Mouse (Mus musculus): ENCODE results near the gene Gstt2.
A peak's percentile ranks its signal among the peaks of the same experiment; 100 is the strongest.

The Gstt2 gene

DNA sequence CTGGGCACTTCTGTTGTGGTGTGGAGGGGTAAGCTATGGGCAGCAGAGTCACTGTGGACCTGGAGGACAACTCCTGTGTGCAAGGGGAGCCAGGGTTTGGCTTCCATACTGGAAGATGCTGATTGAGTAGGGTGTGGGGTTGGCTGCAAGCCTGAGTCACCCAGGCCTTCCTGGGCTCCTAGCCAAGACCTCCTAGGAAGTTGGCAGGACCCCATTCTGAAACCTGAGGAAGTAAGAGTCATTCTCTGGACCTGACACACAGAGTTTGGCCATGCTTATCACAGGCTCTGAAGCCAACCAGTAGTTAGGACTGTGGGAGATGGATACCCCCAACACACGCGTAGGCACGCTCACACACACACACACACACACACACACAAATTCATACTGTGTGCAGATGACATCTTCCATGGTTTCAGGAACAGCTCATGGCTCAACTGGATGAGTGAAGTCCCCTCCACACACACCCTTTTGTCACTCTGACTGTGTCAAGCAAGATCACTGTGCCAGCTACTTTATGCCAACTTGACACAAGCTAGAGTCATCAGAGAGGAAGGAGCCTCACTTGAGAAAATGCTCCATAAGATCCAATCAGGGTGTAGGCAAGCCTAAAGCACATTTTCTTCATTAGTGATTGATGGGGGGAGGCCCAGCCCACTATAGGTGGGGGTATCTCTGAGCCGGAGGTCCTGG, 9.4 kb downstream of the Gstt2 start:
- DNase-seq (ENCODE audit: low spot score) = peak; percentile 81

DNA sequence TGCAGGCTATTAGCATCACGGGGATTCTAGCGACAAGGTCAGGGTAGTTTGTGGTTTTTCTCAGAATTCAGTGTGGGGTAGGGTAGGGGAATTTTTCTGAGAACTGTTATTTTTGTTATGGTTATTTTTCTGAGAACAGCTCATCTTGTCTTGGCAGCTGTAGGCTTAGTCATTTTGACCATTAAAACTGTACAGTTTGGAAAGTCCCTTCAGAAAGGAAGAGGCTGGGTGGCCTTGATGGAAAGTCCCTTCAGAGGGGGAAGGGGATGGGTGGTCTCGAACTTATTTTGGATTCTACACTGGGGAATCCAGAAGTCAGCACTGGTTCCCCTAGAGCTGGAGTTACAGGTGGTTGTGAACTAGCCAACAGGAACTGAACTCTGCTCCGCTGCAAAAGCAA, 12.7 kb downstream of the Gstt2 start:
- DNase-seq (ENCODE audit: low spot score) = no peak

DNA sequence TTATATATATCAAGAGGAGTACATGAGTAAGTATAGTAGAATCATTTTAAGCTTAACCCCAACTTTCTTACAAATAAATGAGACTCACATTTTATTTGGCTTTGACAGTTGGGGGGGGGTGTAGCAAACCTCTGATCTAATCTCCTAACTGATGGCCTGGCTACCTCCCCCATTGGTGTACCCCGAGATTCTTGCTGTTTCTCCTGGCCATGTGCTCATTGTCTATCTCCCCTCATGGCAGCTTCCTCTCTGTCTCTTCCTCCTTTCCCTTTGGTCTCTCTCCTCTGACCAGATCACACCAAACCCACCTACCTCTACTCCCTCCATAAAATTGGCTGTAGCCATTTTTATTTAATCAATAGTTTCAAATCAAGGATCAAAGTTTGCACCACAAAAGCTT, 13.4 kb downstream of the Gstt2 start:
- DNase-seq (ENCODE audit: low spot score) = no peak

DNA sequence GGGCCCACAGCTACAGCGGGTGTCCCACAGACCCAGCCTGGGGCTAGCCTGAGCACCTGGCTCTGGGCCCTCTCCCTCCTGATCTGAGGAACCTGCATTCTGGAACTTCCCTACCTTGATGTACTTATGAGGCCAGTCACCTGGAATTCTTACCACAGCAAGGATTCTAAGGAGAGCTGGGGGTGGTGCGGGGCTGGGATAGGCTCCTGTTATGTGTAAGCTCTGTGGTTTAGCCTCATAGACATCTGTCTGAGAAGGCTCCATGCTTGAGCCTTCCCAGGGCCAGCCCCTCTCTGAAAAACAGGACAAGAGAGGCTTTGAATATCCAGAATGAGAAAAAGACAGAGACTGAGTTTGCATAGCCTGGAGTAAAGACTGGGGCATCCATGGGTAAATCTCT, 14.8 kb downstream of the Gstt2 start, which contains the start of gene Gstt4:
Gene Gstt4, minus strand, starts transcription at position 101 of the 400 bp plus-strand sequence.
- DNase-seq (ENCODE audit: low spot score) = no peak

DNA sequence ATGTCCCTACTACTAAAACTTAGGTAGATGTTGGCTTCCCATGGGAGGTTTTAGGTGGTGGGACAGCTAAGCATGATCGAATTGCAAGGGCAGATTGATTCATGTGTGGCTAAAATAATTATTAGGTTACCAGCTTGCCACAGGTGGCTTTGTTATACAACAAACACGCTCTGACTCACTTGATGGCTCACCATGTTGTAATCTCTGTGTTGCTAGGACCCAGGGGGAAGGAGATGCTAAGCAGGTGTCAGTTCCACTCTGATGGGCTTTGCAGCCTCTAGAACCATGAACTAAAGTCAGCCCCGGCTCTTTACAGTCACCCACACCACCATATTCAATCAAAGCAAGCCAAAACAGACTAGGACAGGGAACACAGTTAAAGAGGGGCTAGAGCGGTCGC, 17.3 kb downstream of the Gstt2 start:
- no peak for DNase-seq (ENCODE audit: low spot score)

DNA sequence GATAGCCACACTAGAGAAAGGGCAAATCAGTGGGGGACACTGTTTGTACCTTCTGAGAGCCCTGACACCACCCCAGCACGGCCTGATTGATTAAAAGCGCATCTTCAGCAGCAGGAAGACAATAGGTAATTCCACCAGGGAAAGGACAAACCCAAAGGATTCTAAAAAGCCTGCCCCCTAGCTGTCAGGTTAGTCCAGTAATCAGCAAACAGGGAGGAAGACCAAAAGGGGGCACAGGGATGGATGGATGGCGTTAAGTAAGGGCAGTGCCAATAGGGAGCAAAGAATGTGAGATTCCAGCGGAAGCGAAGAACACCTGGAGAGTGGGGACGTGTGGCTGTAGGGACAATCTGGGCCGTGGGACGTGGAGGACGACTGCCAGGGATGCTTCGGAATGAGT, 18.6 kb downstream of the Gstt2 start:
- no peak for DNase-seq (ENCODE audit: low spot score)

DNA sequence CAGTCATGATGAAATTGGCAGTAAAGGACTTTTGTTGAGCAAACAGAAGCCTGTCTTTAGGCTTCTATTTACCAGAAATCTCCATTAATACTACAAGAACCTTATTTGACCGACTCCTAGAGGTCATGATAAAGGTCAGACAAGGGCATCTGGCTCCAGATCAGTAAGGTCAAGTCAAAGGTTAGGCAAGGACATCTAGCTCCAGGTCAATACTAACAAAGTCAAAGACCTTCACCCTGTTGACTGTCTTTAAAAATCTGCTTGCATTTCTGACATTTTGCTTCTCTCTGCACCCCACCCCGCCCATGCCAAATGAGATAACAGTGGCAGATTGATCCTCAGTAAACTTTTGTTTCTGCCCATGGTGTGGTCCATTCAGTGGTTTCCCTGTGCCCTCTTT, 33.0 kb downstream of the Gstt2 start:
- DNase-seq (ENCODE audit: low spot score) = no peak

DNA sequence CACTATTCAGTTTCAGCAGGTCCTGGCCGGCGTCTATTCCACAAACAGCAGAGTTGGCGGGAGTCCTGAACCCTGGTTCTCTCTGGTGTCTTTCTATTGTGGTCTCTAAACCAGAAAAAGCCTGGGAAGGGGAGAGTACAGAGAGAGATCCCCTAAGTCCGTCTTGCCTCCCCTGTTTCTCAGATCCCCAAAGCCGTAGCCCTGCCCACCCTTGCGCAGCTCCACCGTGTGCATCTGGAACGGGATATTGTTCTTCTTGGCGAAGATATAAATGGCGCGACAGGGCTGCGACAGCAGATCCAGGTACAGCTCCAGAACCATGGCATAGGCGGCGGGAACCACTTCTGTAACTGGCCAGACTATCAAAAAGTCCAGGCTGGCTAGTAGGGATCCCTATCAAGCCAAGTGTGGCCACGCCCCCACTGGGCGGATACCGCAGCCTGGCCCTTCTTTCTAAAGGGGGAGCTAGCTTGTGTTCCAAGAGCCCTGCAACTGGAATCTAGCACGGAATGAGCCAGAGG, 39.0 kb downstream of the Gstt2 start, which contains the start of gene Gstt1:
Gene Gstt1, minus strand, starts transcription at position 409 of the 521 bp plus-strand sequence.
- DNase-seq (ENCODE audit: low spot score) = no peak

DNA sequence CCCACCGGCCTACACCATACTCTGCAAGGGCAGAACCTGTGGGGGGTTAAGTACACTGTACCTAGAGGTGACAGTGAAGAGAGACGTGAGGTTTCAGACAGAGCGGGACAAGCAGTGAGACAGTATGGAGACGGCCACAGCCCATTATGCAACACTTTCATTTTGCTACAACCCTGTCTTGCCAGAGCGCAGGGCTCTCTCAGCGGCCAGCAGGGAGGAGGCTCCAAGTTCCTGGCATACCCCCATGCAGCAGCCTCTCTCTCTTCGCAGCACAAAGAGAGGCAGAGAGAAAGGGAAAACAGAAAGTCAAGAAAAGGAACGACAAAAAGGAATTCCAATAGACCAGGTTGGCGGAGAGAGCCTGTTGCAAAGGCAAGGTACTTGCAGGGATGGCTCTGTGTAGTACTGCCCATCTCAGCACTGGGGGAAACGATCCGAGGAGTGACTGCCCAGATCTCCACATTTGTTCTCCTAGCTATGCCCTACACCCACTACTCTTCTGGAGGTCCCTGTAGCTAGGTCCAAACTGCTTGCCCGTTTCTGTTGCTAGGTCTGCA, 39.5 kb downstream of the Gstt2 start:
- peak; percentile 66 for DNase-seq (ENCODE audit: low spot score)

DNA sequence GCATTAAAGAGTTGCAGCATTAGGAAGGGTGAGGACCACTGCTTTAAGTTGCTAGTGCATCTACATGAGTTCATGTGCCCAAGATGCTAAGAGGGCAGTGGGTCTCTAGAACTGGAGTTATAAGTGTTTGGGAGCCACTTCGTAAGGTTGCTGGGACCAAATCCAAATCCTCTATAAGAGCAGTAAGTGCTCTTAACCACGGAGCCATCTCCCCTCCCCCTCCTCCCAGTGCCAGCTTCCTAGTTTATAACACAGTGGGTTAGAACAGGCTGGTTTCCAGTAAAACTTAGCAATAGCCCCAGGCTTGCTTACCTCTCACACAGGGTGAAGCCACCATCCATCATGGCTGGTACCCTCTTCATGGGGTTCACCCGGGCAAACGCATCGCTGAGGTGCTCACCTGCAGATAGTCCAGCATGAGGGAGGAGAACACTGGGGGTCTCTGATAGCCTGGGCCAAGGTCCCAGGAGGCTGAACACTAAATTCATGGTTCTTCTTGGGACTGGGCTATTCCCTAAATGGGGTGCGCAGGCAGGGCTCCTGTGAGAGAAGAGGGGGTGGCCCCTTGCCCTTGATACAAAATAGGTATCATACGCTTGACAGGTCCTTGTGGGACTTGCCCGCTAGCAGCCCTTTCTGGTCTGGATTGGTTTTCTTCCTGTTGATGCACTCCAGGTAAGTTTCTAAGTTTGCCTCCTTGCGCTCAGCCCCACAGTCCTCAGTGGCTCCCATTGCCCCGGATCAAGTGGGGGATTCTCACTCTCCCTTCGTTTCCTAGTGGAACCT, 40.3 kb downstream of the Gstt2 start:
- DNase-seq (ENCODE audit: low spot score) = no peak

DNA sequence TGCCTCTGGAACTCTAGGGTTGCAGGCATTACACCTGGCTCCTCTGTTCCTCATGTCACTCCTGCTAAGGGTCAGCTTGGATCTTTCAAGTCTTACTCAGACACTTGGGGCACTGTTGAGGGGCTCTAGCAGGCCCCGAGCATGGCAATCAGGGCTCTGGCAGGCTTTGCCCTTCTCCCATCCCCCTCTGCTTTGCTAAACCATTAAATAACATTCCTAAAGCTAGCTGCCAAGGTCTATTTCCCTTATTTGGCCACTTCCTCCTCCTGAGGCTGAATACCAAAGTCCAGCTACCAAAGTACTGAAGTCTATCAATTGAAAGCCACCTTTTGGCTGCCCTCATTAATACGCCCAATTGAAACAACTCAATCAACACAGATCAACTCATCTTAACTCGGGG, 42.3 kb downstream of the Gstt2 start:
- DNase-seq (ENCODE audit: low spot score) = peak; percentile 70

DNA sequence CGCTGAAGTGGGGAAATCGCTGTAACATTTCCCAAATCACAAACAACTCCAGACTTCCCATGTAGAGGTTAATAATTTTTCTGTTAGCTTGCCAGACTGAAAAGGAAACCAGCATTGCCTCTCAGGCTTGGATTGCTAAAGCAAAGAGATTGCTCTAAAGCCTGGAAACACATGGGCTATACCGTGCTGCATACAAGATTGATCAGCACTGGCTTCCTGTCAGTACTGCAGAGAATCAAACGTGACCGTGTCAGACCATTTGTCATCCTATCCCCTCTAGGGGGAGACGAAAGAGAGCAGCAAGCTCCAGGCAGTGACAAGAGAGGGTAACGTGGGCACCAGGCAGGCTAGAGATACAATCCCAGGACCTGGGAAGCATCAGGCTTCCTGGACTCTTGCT, 46.5 kb downstream of the Gstt2 start:
- peak; percentile 50 for DNase-seq (ENCODE audit: low spot score)

DNA sequence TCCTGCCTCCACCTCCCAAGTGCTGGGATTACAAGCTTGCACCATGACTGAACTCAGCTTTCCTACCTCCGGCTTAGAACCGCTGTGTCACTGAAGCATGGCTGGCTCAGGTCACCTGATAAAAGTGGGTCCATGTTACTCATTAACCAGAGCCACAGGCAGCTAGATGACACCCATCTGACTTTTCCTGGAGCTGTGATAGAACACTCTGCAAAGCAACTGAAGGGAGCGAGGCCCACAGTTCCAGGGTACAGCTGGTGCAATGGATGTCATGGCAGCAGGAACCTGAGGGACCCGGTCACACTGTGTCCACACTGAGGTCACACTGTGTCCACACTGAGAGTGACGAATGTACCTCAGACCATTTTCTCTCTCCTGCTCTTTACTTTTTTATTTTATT, 47.4 kb downstream of the Gstt2 start:
- DNase-seq (ENCODE audit: low spot score) = no peak

DNA sequence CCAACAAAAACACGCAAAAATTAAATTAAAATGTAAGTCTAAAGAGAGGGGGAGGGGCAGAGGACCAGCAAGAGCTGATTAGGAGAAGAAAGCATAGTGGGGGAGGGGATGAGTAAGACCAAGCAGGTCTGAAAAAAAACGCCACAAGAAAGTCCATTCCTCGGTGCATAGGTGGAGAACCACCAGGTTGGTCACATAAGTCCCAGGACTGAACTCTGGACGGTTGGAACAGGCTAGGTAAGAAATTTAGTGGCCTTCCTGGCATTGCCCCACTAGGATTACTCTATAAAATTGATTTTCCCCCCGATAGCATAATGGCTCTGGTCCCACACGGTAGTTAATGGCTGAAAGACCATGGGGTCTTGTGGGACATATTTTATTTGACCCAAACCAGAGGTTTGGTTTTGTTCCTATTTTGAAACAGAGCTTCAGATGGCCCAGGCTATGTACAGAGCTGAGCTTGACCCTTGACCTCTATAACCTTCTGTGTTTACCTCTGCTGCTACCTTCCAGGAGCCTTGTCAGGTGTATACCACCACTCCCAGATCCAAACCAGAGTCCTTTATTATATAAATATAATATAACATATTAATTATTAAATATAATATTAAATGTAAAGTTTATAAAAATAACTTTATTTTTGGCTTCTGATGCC, 48.0 kb downstream of the Gstt2 start:
- DNase-seq (ENCODE audit: low spot score) = no peak

DNA sequence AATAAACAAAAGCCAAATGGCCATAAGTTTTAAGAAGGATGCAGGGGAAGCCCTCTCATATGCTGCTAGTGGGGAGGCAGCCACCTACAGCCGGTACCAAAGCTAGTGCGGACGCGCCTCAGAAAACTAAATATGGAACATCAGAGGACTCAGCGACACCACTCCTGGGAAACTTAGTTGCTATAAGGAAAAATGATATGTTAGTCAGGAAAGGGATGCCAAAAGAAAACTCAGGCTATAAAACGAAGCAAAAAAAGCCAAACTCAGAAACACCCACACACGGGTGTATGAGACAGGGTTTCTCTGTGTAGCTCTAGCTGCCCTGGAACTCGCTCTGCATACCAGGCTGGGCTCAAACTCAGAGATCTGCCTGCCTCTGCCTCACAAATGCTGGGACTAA, 48.9 kb downstream of the Gstt2 start:
- no peak for DNase-seq (ENCODE audit: low spot score)

DNA sequence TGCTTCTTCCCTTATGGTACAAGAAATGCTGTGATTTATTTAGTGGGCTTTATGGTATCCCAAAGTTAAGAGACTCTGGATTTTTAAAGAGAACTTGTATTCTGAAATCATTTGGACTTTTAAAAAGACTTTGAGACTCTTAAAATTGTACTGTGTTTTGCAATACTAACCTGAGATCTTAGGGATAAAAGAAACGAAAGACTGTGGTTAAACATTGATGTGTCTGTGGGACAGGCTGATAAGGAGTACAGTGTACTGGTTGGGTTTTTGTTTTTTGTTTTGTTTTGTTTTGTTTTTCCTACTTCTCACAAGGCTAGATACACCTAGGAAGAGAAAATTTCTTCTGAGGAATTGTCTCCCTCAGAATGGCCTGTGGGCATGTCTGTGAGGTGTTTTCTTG, 51.8 kb downstream of the Gstt2 start:
- no peak for DNase-seq (ENCODE audit: low spot score)

Measured in adipocyte (in vitro differentiated cells).